Comparison of ENCODE assay signal across 9 mouse cellular contexts in the genomic region with DNA sequence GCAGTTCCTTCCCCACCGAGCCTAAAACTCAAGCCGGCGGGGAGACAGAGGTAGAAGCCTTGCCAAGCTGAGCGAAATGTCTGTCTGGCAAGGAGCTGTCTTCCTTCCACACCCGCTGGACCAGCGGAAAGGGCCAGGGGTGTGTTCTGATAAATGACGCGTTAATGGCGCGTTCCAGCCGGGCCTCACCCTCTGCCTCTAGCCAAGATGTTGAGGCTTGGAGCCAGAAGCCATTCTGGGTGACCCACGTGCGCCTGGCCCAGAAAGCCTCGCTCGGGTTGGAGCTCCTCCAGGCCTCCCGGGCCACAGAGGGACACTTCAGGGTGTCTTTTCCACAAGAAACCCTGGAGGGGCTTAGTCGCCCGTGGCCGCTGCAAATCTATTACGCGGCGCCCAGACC. TPM values are rescaled to one million over a fixed set of nuclear protein-coding genes. Genes with fewer than 3 reads are reported as not detected.
DNase-seq lines count a peak whose midpoint lies in the region; ATAC-seq lines count a peak whose summit lies in the region.
"Had no signal": no experiment of that assay in that cellular context is flagged by ENCODE, and none has a peak within 500 bp of the region (broad histone marks: within the 10 kb centered on the region; RNA-seq: fewer than 3 reads in every experiment).

No protein-coding gene starts in this region.

- H3K36me3 ChIP-seq in heart, embryonic 11.5 days (ENCODE audit: control insufficient read depth, insufficient read depth, low read length): no peaks in the 10 kb centered on the region
- H3K36me3 ChIP-seq in limb, embryonic 10.5 days: no peaks in the 10 kb centered on the region
- H3K36me3 ChIP-seq in forebrain, embryonic 10.5 days (replicated peaks): no peaks in the 10 kb centered on the region
- H3K36me3 ChIP-seq: limb, embryonic 15.5 days had no signal

- peaks cover 14% of the 10 kb centered on the region for H3K4me1 ChIP-seq in heart, embryonic 11.5 days (ENCODE audit: control insufficient read depth, insufficient read depth, low read length)
- H3K4me1 ChIP-seq in limb, embryonic 10.5 days: peaks cover 15% of the 10 kb centered on the region
- peaks cover 22% of the 10 kb centered on the region for H3K4me1 ChIP-seq in forebrain, embryonic 10.5 days

- 0 out of 2 replicates have a peak overlapping the region, but pooled peaks have one; percentile 8 for H3K4me3 ChIP-seq in heart, embryonic 11.5 days (ENCODE audit: low read depth, low read length)
- 0 out of 2 replicates have a peak overlapping the region, but pooled peaks have one; percentile 13 for H3K4me3 ChIP-seq in limb, embryonic 10.5 days
- no peak overlapping the region for H3K4me3 ChIP-seq in forebrain, embryonic 10.5 days
- H3K4me3 ChIP-seq: limb, embryonic 15.5 days had no signal

- H3K9me3 ChIP-seq in heart, embryonic 11.5 days (replicated peaks; ENCODE audit: control insufficient read depth, low read length): no peaks in the 10 kb centered on the region
- no peaks in the 10 kb centered on the region for H3K9me3 ChIP-seq in limb, embryonic 10.5 days (replicated peaks)
- H3K9me3 ChIP-seq in forebrain, embryonic 10.5 days: peaks cover 5% of the 10 kb centered on the region; the same call in 1 of the 2 replicates
- H3K9me3 ChIP-seq: limb, embryonic 15.5 days had no signal

- ATAC-seq in heart, embryonic 11.5 days (replicated peaks; ENCODE audit: insufficient number of reproducible peaks, low FRiP score, low TSS enrichment): no peak

- H3K4me2 ChIP-seq in heart, embryonic 11.5 days: no peak overlapping the region; the same call in 1 of the 2 replicates
- H3K4me2 ChIP-seq: limb, embryonic 15.5 days had no signal

- no peak overlapping the region for H3K9ac ChIP-seq in heart, embryonic 11.5 days (ENCODE audit: low read depth, low read length)
- H3K9ac ChIP-seq: limb, embryonic 15.5 days had no signal

- peak; percentile 25 for DNase-seq in 3T3-L1 (ENCODE audit: low read depth, low spot score)
- DNase-seq in adipocyte (ENCODE audit: low spot score): peak; percentile 85
- no peak for DNase-seq in limb, embryonic 10.5 days (ENCODE audit: low spot score)
- DNase-seq in forebrain, embryonic 10.5 days (ENCODE audit: extremely low spot score, low spot score): no peak
- no peak for DNase-seq in spleen, postnatal 10 days (ENCODE audit: low spot score in 2 of 2)
- DNase-seq in frontal cortex, postnatal 10 days (ENCODE audit: low spot score in 2 of 2): no peak
- DNase-seq in cerebellum, adult 9-10 months: no peak

- peaks cover 90% of the 10 kb centered on the region for H3K27me3 ChIP-seq in heart, embryonic 11.5 days (ENCODE audit: control insufficient read depth, insufficient read depth, low read length)
- H3K27me3 ChIP-seq in limb, embryonic 10.5 days (ENCODE audit: low read depth, poor library complexity, severe bottlenecking): peaks cover 100% of the 10 kb centered on the region
- H3K27me3 ChIP-seq in forebrain, embryonic 10.5 days (ENCODE audit: poor library complexity, severe bottlenecking): peaks cover 99% of the 10 kb centered on the region

- H3K27ac ChIP-seq in heart, embryonic 11.5 days (ENCODE audit: low read depth, low read length): no peak overlapping the region
- no peak overlapping the region for H3K27ac ChIP-seq in limb, embryonic 10.5 days
- H3K27ac ChIP-seq in forebrain, embryonic 10.5 days: no peak overlapping the region
- H3K27ac ChIP-seq: limb, embryonic 15.5 days had no signal

- WGBS in heart, embryonic 11.5 days (ENCODE audit: insufficient replicate concordance): 1% methylated on average over 22 of the region's 22 CpGs
- 1% methylated on average over 22 of the region's 22 CpGs for WGBS in limb, embryonic 10.5 days
- under 1% methylated on average over 22 of the region's 22 CpGs for WGBS in forebrain, embryonic 10.5 days

RNA-seq across cellular contexts. Expression of gene Onecut3, which starts 4.6 kb away (rescaled TPM):
- polyA plus RNA-seq in heart, embryonic 11.5 days (2014; fragmentation: Nextera tagmentation; extraction: Ambion mirVana): 0.04 TPM in 1 of 2 replicates, not detected in the other
- polyA plus RNA-seq in limb, embryonic 10.5 days (2016; fragmentation: Nextera tagmentation; extraction: Ambion mirVana): not detected in 2 replicates
- 0.05 and 0.07 TPM in 2 replicates for polyA plus RNA-seq in forebrain, embryonic 10.5 days (2016; fragmentation: Nextera tagmentation; extraction: Ambion mirVana)
- polyA plus RNA-seq: limb, embryonic 15.5 days had no signal

RNA-seq across cellular contexts. Expression of gene Atp8b3, which starts 48.9 kb away (rescaled TPM):
- 0.09 TPM in 1 of 2 replicates, not detected in the other for polyA plus RNA-seq in heart, embryonic 11.5 days (2014; fragmentation: Nextera tagmentation; extraction: Ambion mirVana)
- polyA plus RNA-seq in limb, embryonic 10.5 days (2016; fragmentation: Nextera tagmentation; extraction: Ambion mirVana): 0.26 and 0.53 TPM in 2 replicates
- 0.51 and 0.71 TPM in 2 replicates for polyA plus RNA-seq in forebrain, embryonic 10.5 days (2016; fragmentation: Nextera tagmentation; extraction: Ambion mirVana)

RNA-seq across cellular contexts. Expression of gene Tcf3, which starts 56.6 kb away (rescaled TPM):
- polyA plus RNA-seq in heart, embryonic 11.5 days (2014; fragmentation: Nextera tagmentation; extraction: Ambion mirVana): 66.1 and 69.8 TPM in 2 replicates
- polyA plus RNA-seq in limb, embryonic 10.5 days (2016; fragmentation: Nextera tagmentation; extraction: Ambion mirVana): 260 and 283 TPM in 2 replicates
- 191 and 199 TPM in 2 replicates for polyA plus RNA-seq in forebrain, embryonic 10.5 days (2016; fragmentation: Nextera tagmentation; extraction: Ambion mirVana)

Comparison
In these comparisons a context has a peak if more than half of its experiments do, and no peak if none do; other contexts are left out.
1. DNase-seq: peak in 3T3-L1 (single experiment) and adipocyte (single experiment); none in limb, embryonic 10.5 days (single experiment), forebrain, embryonic 10.5 days (single experiment), spleen, postnatal 10 days (0 of 2), frontal cortex, postnatal 10 days (0 of 2) and cerebellum, adult 9-10 months (single experiment).